Mouse (Mus musculus) right cerebral cortex, postnatal 10 days (tissue): ENCODE measurements around the gene Zfp750.

Experiments
- DNase-seq, 2 experiments: peaks; one replicate each; pipeline ENCODE4 v3.0.0; 2021; ENCODE audit warnings: low spot score in 2 of 2

The Zfp750 gene

GRCm38 (mm10) chr11:121475699-121476415, 43.3 kb downstream of the Zfp750 start:
- peak; percentile 76 to 87 for DNase-seq

- DNase-seq, result no peak
Measured at GRCm38 (mm10) chr11:121474831-121475230, 44.3 kb downstream of the Zfp750 start.

GRCm38 (mm10) chr11:121467408-121467807, 51.7 kb downstream of the Zfp750 start:
- no peak for DNase-seq
